In the genomic region with DNA sequence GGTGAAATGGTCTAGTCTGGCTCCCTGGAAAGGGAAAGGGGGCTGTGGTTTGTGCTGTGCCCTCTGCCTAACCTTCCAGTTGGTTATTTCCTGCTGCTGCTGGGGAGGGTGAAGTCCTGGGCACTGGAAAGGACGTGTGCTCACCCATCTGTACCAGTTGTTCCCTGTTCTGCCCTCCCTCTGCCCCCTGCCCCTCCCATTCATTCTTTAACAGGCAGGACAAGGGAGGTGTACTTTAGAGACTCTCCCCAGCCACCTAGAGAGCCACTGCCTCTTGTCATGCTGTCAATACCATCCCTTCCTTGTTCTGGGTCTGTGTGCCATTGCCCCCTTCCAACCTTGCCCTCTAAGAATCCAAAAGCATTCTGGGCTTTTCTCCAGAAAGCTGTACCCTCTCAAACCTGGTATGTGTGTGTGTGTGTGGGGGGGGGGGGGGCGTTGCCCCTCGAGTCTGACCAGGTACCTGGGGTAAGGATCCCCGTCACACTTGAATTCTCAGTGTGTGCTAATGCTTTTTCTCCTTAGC, we compare ENCODE assay signal across 8 mouse cellular contexts. TPM values are rescaled to one million over a fixed set of nuclear protein-coding genes. Genes with fewer than 3 reads are reported as not detected.
A peak's percentile ranks its signal among the peaks of the same experiment; 100 is the strongest.
DNase-seq lines count a peak whose midpoint lies in the region; ATAC-seq lines count a peak whose summit lies in the region.

No protein-coding gene starts in this region.

- H3K9ac ChIP-seq in embryonic facial prominence, embryonic 15.5 days = no peak overlapping the region

- intact Hi-C loops in left cerebral cortex, postnatal 14 days (cut with DNase I) = no loop called here

- H3K27ac ChIP-seq in embryonic facial prominence, embryonic 15.5 days (replicated peaks) = peak overlapping the region; percentile 87

- no peak overlapping the region for H3K4me3 ChIP-seq in embryonic facial prominence, embryonic 15.5 days (replicated peaks)

- ATAC-seq in embryonic facial prominence, embryonic 15.5 days (ENCODE audit: insufficient number of reproducible peaks, low FRiP score, low TSS enrichment, low read depth) = 0 out of 2 replicates have a peak, but pooled peaks have one; percentile 2

- no peaks in the 10 kb centered on the region for H3K9me3 ChIP-seq in embryonic facial prominence, embryonic 15.5 days (replicated peaks)

- no peaks in the 10 kb centered on the region for H3K36me3 ChIP-seq in embryonic facial prominence, embryonic 15.5 days

- peak; percentile 29 for DNase-seq in MN1 (ENCODE audit: low spot score)
- peak; percentile 78 for DNase-seq in kidney, adult 18-20 months
- peak; percentile 30 for DNase-seq in lung, postnatal 14 days
- DNase-seq in right cerebral cortex, postnatal 36 days (ENCODE audit: low spot score in 2 of 2) = no peak
- DNase-seq in frontal cortex, postnatal 25 days (ENCODE audit: low spot score in 2 of 2) = no peak
- DNase-seq in left cerebral cortex, postnatal 14 days (ENCODE audit: low spot score in 2 of 2) = no peak
- no peak for DNase-seq in spleen, postnatal 10 days (ENCODE audit: low spot score in 2 of 2)

- WGBS in embryonic facial prominence, embryonic 15.5 days = 40% methylated on average over 4 of the region's 4 CpGs

- H3K27me3 ChIP-seq in embryonic facial prominence, embryonic 15.5 days = no peaks in the 10 kb centered on the region

- H3K4me2 ChIP-seq in embryonic facial prominence, embryonic 15.5 days (replicated peaks) = no peak overlapping the region

- peaks cover 37% of the 10 kb centered on the region for H3K4me1 ChIP-seq in embryonic facial prominence, embryonic 15.5 days

RNA-seq across cellular contexts. Expression of a gene that starts 27.3 kb away (rescaled TPM):
- polyA plus RNA-seq in embryonic facial prominence, embryonic 15.5 days (2015; fragmentation: Nextera tagmentation; extraction: Ambion mirVana) = 131 and 139 TPM in 2 replicates
- 10 to 100 TPM; 44.8 to 58.6 TPM for total RNA-seq in left cerebral cortex, postnatal 14 days (2021)

RNA-seq across cellular contexts. Expression of a gene that starts 29.7 kb away (rescaled TPM):
- 4.9 and 6.7 TPM in 2 replicates for polyA plus RNA-seq in embryonic facial prominence, embryonic 15.5 days (2015; fragmentation: Nextera tagmentation; extraction: Ambion mirVana)
- 1 to 10 TPM; 5.9 to 8.9 TPM for total RNA-seq in left cerebral cortex, postnatal 14 days (2021)

RNA-seq across cellular contexts. Expression of a gene that starts 58.0 kb away (rescaled TPM):
- polyA plus RNA-seq in embryonic facial prominence, embryonic 15.5 days (2015; fragmentation: Nextera tagmentation; extraction: Ambion mirVana) = 7.5 and 8.5 TPM in 2 replicates
- under 1 TPM in 1 of 2 experiments, not detected in 1; 0.53 TPM for total RNA-seq in left cerebral cortex, postnatal 14 days (2021)

RNA-seq across cellular contexts. Expression of a gene that starts 59.4 kb away (rescaled TPM):
- 51.4 and 51.7 TPM in 2 replicates for polyA plus RNA-seq in embryonic facial prominence, embryonic 15.5 days (2015; fragmentation: Nextera tagmentation; extraction: Ambion mirVana)
- total RNA-seq in left cerebral cortex, postnatal 14 days (2021) = 1 to 10 TPM in 1 of 2 experiments, under 1 TPM in 1; 0.70 to 1.3 TPM

Comparison
In these comparisons a context has a peak if more than half of its experiments do, and no peak if none do; other contexts are left out.
1. DNase-seq: peak in MN1 (single experiment), kidney, adult 18-20 months (single experiment) and lung, postnatal 14 days (single experiment); none in right cerebral cortex, postnatal 36 days (0 of 2), frontal cortex, postnatal 25 days (0 of 2), left cerebral cortex, postnatal 14 days (0 of 2) and spleen, postnatal 10 days (0 of 2).